Mouse (Mus musculus): Measurements from ENCODE around the gene B3gnt4.

DNA sequence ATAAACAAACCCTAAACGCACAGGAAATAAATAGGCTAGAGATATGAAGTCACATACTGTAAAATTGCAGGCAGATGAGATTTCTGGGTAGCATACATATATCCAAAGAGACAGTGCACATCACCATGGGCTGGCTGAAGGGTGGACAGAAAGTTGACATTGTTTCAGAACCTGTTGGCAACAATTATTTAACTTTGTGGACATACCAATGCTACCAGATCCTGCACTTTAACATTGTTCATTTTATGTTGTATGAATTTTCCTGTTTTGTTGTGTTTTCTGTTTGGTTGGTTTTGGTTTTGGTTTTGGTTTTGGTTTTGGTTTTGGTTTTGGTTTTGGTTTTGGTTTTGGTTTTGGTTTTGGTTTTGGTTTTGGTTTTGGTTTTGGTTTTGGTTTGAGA lies 45.6 kb upstream of the B3gnt4 start:
- TF ChIP-seq MYOD1 (IDR thresholded peaks at IDR 0.05; ENCODE audit: control insufficient read depth in 1 of 3, insufficient read length in 2 of 3, low read depth in 2 of 3) = no peak
- TF ChIP-seq CEBPB (IDR thresholded peaks at IDR 0.05; ENCODE audit: insufficient read depth, poor library complexity, severe bottlenecking) = no peak
- TF ChIP-seq REST (IDR thresholded peaks at IDR 0.05; ENCODE audit: insufficient read depth, insufficient read length) = no peak

All from myocyte (in vitro differentiated cells).